Mouse (Mus musculus) heart, embryonic 16.5 days (tissue): ENCODE data around the gene Yy1. TPM values are rescaled to one million over a fixed set of nuclear protein-coding genes. Genes with fewer than 3 reads are reported as not detected.

Source experiments
- ATAC-seq: fragments of 200-750 bp; cut with Nextera tagmentation; replicated peaks from 2 replicates; pipeline ENCODE4 v1.8.0; 2017; ENCODE audit warnings: moderate number of reproducible peaks; ENCODE audit not compliant: insufficient read depth, low FRiP score; ENCODE audit errors: extremely low read depth
- H3K27ac ChIP-seq: fragments of 300-500 bp; sonication (generic); 2 replicates; pipeline ENCODE4 v1.5.1; 2014; ENCODE audit warnings: mild to moderate bottlenecking, low read length, control low read depth, moderate library complexity
- H3K27me3 ChIP-seq: fragments of 300-500 bp; sonication (generic); 2 replicates; pipeline ENCODE4 v1.6.1; 2014; ENCODE audit warnings: low read length, mixed read lengths; ENCODE audit not compliant: control insufficient read depth, insufficient read depth
- H3K36me3 ChIP-seq: fragments of 300-500 bp; sonication (generic); 2 replicates; pipeline ENCODE4 v1.6.1; 2014; ENCODE audit not compliant: control insufficient read depth, insufficient read depth
- H3K4me1 ChIP-seq: fragments of 300-500 bp; sonication (generic); 2 replicates; pipeline ENCODE4 v1.6.1; 2014; ENCODE audit warnings: low read length, mixed read lengths; ENCODE audit not compliant: control insufficient read depth, insufficient read depth
- H3K4me2 ChIP-seq: fragments of 300-500 bp; sonication (generic); 2 replicates; pipeline ENCODE4 v1.6.1; 2014; ENCODE audit warnings: low read depth, mild to moderate bottlenecking, control low read depth, low read length
- H3K4me3 ChIP-seq: fragments of 300-500 bp; sonication (generic); 2 replicates; pipeline ENCODE4 v1.5.1; 2014; ENCODE audit warnings: mild to moderate bottlenecking, control low read depth, low read length
- H3K9ac ChIP-seq: fragments of 300-500 bp; sonication (generic); 2 replicates; pipeline ENCODE4 v1.6.1; 2014; ENCODE audit warnings: low read length, control low read depth
- H3K9me3 ChIP-seq: fragments of 300-500 bp; sonication (generic); replicated peaks from 2 replicates; pipeline ENCODE4 v1.6.1; 2016; ENCODE audit warnings: low read length; ENCODE audit not compliant: control insufficient read depth
- WGBS: fragments of 180-500 bp; shearing (Covaris S2); extraction: QIAGEN DNeasy Blood & Tissue Kit; methylation state at CpG from one replicate; pipeline ENCODE4 v1.1.7; 2014; 5-methylcytosine and 5-hydroxymethylcytosine counted together
- polyA plus RNA-seq: library from polyadenylated mRNA; unstranded; fragments of >200 nt; fragmentation: Nextera tagmentation; extraction: Ambion mirVana; gene quantifications from 2 replicates; pipeline ENCODE4 v1.2.1, GENCODE M21; 2015

The Yy1 gene
- polyA plus RNA-seq, 1 experiment from 2014 or later, result 12.5 TPM

DNA sequence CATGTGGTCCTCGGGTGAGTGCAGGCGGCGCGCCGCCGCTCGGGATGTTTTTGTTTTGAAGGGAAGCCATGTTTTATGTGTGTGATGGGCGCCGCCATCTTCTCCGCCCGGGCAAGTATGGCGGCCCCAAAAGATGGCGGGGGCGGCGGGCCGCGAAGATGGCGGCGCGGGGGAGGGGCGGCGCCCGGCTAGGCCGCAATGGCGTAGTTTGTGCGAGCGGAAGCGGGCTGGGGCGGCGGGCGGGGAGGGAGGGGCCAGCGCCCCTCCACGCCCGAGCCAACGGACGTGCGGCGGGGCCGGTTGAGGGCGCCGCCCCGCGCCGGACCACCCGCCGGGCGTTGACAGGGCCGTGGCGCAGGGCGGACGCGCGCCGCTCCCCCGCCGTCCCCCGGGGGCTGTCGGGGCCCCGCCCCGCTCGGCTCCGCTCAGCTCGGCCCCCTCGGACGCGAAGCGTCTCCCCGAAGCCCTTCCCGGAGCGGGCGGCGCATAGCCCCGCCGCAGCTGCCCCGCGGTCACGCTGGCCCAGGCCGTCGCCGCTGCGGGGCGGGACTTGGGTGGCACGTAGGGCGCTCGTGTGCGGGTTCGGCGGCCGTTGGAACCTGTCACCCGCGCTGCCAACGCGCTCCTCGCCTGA is 1.4 kb downstream of the Yy1 start:
- peak; percentile 53 for ATAC-seq
- Histone ChIP-seq H3K4me3 (peak overlapping the region; percentile 79), H3K36me3 (peaks cover 3% of the 10 kb centered on the region; the same call in 1 of the 2 replicates), H3K9ac (peak overlapping the region; percentile 88), H3K4me2 (peak overlapping the region; percentile 80), H3K9me3 (no peaks in the 10 kb centered on the region), H3K4me1 (peaks cover 19% of the 10 kb centered on the region), H3K27ac (peak overlapping the region; percentile 99), H3K27me3 (no peaks in the 10 kb centered on the region)
- under 1% methylated on average over 90 of the region's 94 CpGs for WGBS

- no peak for ATAC-seq
- WGBS, result 6% methylated on average over 9 of the region's 9 CpGs
- peaks cover 3% of the 10 kb centered on the region; the same call in 1 of the 2 replicates for H3K36me3 ChIP-seq
- H3K9ac ChIP-seq, result peak overlapping the region; percentile 88
- no peaks in the 10 kb centered on the region for H3K27me3 ChIP-seq
- peak overlapping the region; percentile 80 for H3K4me2 ChIP-seq
- H3K9me3 ChIP-seq, result no peaks in the 10 kb centered on the region
- H3K27ac ChIP-seq, result peak overlapping the region; percentile 99
- H3K4me3 ChIP-seq, result peak overlapping the region; percentile 79
- peaks cover 24% of the 10 kb centered on the region for H3K4me1 ChIP-seq
Observed at GRCm38 (mm10) chr12:108794979-108795537, 2.3 kb downstream of the Yy1 start.

DNA sequence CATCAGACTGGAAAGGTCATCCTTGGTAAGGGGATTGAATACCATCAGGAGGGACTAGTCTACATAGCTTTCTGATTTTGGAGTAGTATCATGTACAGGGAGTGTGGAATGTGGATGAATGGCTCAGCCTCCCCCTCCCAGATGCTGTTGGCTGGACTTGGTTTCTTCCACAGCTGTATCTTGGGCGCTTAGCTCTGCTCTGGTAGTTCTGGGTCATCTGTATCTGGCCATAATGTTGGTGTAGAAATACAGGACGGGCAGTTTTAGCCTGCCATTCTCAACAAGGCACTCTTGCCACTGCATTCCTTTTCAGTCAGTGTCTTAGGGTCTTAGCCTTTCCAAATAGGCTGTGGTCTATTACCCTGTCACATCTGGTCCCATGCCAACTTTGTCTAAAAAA is 8.8 kb downstream of the Yy1 start:
- 49% methylated on average over 2 of the region's 2 CpGs for WGBS
- Histone ChIP-seq H3K9me3 (no peaks in the 10 kb centered on the region), H3K27ac (0 out of 2 replicates have a peak overlapping the region, but pooled peaks have one; percentile 2), H3K4me1 (peaks cover 40% of the 10 kb centered on the region), H3K4me3 (no peak overlapping the region), H3K9ac (no peak overlapping the region), H3K27me3 (no peaks in the 10 kb centered on the region), H3K4me2 (no peak overlapping the region), H3K36me3 (peaks cover 4% of the 10 kb centered on the region; the same call in 1 of the 2 replicates)
- 0 out of 2 replicates have a peak, but pooled peaks have one; percentile 20 for ATAC-seq

DNA sequence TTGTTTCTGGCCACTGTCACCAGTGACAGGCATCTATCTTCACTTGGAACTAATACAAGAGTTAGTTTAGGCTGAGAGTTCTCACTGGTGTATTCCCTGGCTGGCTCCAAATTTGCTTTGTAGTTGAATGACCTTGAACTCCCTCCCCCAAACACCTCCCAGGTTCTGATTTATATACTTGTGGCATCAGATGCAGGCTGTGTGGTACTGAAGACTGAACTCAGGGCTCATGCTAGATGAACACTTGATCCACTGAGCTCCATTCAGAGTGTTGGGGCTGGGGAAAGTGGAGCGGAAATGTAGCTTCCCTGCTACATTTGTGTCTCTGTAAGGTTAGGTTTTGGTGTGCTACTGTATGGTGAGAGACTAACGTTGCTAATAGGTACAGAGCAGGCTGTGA is 11.6 kb downstream of the Yy1 start:
- Histone ChIP-seq H3K4me2 (no peak overlapping the region), H3K4me3 (no peak overlapping the region), H3K9me3 (no peaks in the 10 kb centered on the region), H3K9ac (no peak overlapping the region), H3K36me3 (peaks cover 8% of the 10 kb centered on the region; the same call in 1 of the 2 replicates), H3K4me1 (peaks cover 41% of the 10 kb centered on the region), H3K27me3 (no peaks in the 10 kb centered on the region), H3K27ac (no peak overlapping the region)
- 76% methylated on average over 2 of the region's 2 CpGs for WGBS
- no peak for ATAC-seq

DNA sequence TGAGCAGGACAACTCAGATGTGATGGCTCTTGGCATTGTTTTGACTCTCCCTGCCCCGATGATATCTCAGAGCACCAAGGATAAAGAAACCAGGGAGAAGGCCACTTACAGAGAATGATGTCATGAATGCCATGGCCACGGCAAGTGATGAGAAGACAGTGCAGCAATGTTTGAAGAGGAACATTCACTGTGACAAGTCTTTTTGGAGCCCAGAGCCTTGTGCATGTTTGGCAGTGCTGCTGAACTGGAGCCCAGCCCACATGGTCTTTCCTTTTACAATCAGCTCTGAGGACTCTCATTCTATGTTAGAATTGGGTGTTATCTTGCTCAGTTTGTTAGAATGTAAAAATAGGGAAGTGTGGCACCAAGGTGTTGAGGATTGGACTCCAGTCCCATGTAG is 15.7 kb downstream of the Yy1 start:
- no peak for ATAC-seq
- H3K4me1 ChIP-seq, result peaks cover 21% of the 10 kb centered on the region
- no peaks in the 10 kb centered on the region for H3K9me3 ChIP-seq
- no peak overlapping the region for H3K27ac ChIP-seq
- H3K4me2 ChIP-seq, result no peak overlapping the region
- no peaks in the 10 kb centered on the region for H3K27me3 ChIP-seq
- H3K36me3 ChIP-seq, result peaks cover 8% of the 10 kb centered on the region; the same call in 1 of the 2 replicates
- 29% methylated on average over 2 of the region's 2 CpGs for WGBS
- no peak overlapping the region for H3K4me3 ChIP-seq
- H3K9ac ChIP-seq, result no peak overlapping the region

DNA sequence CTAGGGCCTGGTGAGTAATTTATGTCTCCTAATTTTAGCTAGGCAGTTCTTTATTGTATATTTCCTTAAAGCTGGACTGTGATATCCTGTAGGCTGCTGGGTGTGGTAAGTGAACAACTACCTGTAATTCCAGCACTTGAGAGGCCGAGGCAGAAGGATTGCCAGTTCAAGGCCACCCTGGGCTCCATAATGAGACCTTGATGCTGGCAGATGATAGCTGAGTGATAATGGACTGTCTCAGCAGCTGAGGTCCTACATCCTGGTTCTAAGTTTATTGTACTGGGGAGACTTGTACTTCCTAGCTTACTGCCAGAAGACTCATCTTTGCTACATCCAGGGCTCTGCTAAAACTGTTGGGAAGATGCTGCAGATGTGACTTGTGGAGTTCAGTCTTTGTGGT is 17.0 kb downstream of the Yy1 start:
- peaks cover 15% of the 10 kb centered on the region for H3K4me1 ChIP-seq
- H3K36me3 ChIP-seq, result peaks cover 12% of the 10 kb centered on the region; the same call in 1 of the 2 replicates
- no peak overlapping the region for H3K4me3 ChIP-seq
- no peak overlapping the region for H3K27ac ChIP-seq
- no peaks in the 10 kb centered on the region for H3K9me3 ChIP-seq
- WGBS, result 62% methylated on average over 1 of the region's 1 CpGs
- no peaks in the 10 kb centered on the region for H3K27me3 ChIP-seq
- H3K9ac ChIP-seq, result no peak overlapping the region
- no peak overlapping the region for H3K4me2 ChIP-seq
- ATAC-seq, result no peak

GRCm38 (mm10) chr12:108810309-108810708 is 17.5 kb downstream of the Yy1 start:
- no peaks in the 10 kb centered on the region for H3K27me3 ChIP-seq
- H3K4me1 ChIP-seq, result peaks cover 15% of the 10 kb centered on the region
- H3K4me3 ChIP-seq, result no peak overlapping the region
- no peaks in the 10 kb centered on the region for H3K9me3 ChIP-seq
- WGBS, result 63% methylated on average over 7 of the region's 7 CpGs
- no peak overlapping the region for H3K4me2 ChIP-seq
- no peak overlapping the region for H3K9ac ChIP-seq
- H3K27ac ChIP-seq, result no peak overlapping the region
- no peak for ATAC-seq
- H3K36me3 ChIP-seq, result peaks cover 13% of the 10 kb centered on the region; the same call in 1 of the 2 replicates

GRCm38 (mm10) chr12:108811133-108811532 is 18.4 kb downstream of the Yy1 start:
- H3K4me3 ChIP-seq, result no peak overlapping the region
- H3K9ac ChIP-seq, result no peak overlapping the region
- peaks cover 15% of the 10 kb centered on the region for H3K4me1 ChIP-seq
- no peaks in the 10 kb centered on the region for H3K27me3 ChIP-seq
- 47% methylated on average over 2 of the region's 2 CpGs for WGBS
- ATAC-seq, result peak; percentile 22; the same call in 1 of the 2 replicates
- H3K36me3 ChIP-seq, result peaks cover 15% of the 10 kb centered on the region
- H3K4me2 ChIP-seq, result no peak overlapping the region
- H3K27ac ChIP-seq, result no peak overlapping the region
- H3K9me3 ChIP-seq, result no peaks in the 10 kb centered on the region

- Histone ChIP-seq H3K27me3 (no peaks in the 10 kb centered on the region), H3K4me2 (no peak overlapping the region), H3K9ac (no peak overlapping the region), H3K27ac (no peak overlapping the region), H3K4me1 (peaks cover 15% of the 10 kb centered on the region), H3K9me3 (no peaks in the 10 kb centered on the region), H3K36me3 (peaks cover 14% of the 10 kb centered on the region), H3K4me3 (no peak overlapping the region)
- no peak for ATAC-seq
- WGBS, result 79% methylated on average over 6 of the region's 6 CpGs
Observed at GRCm38 (mm10) chr12:108812463-108812862, 19.7 kb downstream of the Yy1 start.
